Mouse (Mus musculus): ENCODE data around the gene Phactr3.

DNA sequence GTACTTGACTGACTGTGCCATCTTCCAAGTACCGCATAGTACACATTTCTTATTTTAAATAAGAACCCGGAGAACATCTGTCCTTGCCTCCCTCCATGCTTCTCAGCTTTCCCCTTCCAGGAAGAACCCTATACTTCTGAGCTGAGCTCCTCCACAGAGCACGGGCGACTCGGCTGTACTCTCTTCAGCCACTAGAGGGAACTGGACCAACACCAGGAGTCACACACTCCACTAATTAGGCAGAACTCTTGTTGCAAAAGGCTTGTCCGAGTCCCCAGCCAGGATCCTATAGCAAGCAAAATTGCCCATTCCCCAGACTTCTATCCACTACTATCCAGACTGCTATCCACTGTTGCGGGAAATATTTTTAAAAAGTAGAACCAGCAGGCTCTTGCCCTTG lies 16.8 kb upstream of the Phactr3 start:
- no peak for TF ChIP-seq POLR2A (IDR thresholded peaks at IDR 0.05; ENCODE audit: control insufficient read depth, extremely low read depth, insufficient read depth, low read length, poor library complexity)
- no peak for TF ChIP-seq CTCF (IDR thresholded peaks at IDR 0.05; ENCODE audit: borderline replicate concordance, control insufficient read depth, extremely low read depth, insufficient read depth, low read length, poor library complexity)
